Mouse (Mus musculus): ENCODE data around the gene 2310039H08Rik. TPM values are rescaled to one million over a fixed set of nuclear protein-coding genes. Genes with fewer than 3 reads are reported as not detected.

2310039H08Rik gene
- polyA plus RNA-seq, 1 experiment from 2014 or later = 80.1 TPM

- no peak for DNase-seq (ENCODE audit: low spot score)
- ATAC-seq = no peak
- TF ChIP-seq CTCF (IDR thresholded peaks at IDR 0.05) = no peak
- Histone ChIP-seq H3K27me3 (replicated peaks; ENCODE audit: insufficient read depth, low read length) (no peaks in the 10 kb centered on the region), H3K4me3 (ENCODE audit: low read depth, low read length) (no peak overlapping the region), H3K4me2 (replicated peaks; ENCODE audit: low read depth, low read length) (no peak overlapping the region), H3K27ac (ENCODE audit: low read length) (no peak overlapping the region), H3K4me1 (ENCODE audit: insufficient read depth, low read depth, low read length) (no peaks in the 10 kb centered on the region), H3K9ac (replicated peaks; ENCODE audit: low read depth) (no peak overlapping the region), H3K9me3 (ENCODE audit: low read length) (no peaks in the 10 kb centered on the region), H3K36me3 (ENCODE audit: insufficient read depth, low read length) (peaks cover 20% of the 10 kb centered on the region; the same call in 1 of the 2 replicates)
- 73% methylated on average over 13 of the region's 13 CpGs for WGBS
Observed at GRCm38 (mm10) chr17:46816306-46816705, 43.9 kb downstream of the 2310039H08Rik start.

GRCm38 (mm10) chr17:46817734-46818158, 45.3 kb downstream of the 2310039H08Rik start:
- peaks cover 14% of the 10 kb centered on the region; the same call in 1 of the 2 replicates for H3K36me3 ChIP-seq (ENCODE audit: insufficient read depth, low read length)
- DNase-seq (ENCODE audit: low spot score) (no peak), ATAC-seq (no peak)
- H3K4me3 ChIP-seq (ENCODE audit: low read depth, low read length) = no peak overlapping the region
- no peaks in the 10 kb centered on the region for H3K27me3 ChIP-seq (replicated peaks; ENCODE audit: insufficient read depth, low read length)
- TF ChIP-seq CTCF (IDR thresholded peaks at IDR 0.05) (no peak), EP300 (IDR thresholded peaks at IDR 0.05) (no peak)
- H3K4me2 ChIP-seq (replicated peaks; ENCODE audit: low read depth, low read length) = no peak overlapping the region
- no peak overlapping the region for H3K9ac ChIP-seq (replicated peaks; ENCODE audit: low read depth)
- 88% methylated on average over 12 of the region's 12 CpGs for whole genome bisulfite sequencing
- H3K4me1 ChIP-seq (ENCODE audit: insufficient read depth, low read depth, low read length) = no peaks in the 10 kb centered on the region
- H3K27ac ChIP-seq (ENCODE audit: low read length) = no peak overlapping the region
- H3K9me3 ChIP-seq (ENCODE audit: low read length) = no peaks in the 10 kb centered on the region

GRCm38 (mm10) chr17:46820628-46821027, 48.2 kb downstream of the 2310039H08Rik start:
- DNase-seq (ENCODE audit: low spot score) = no peak
- H3K36me3 ChIP-seq (ENCODE audit: insufficient read depth, low read length) = peaks cover 22% of the 10 kb centered on the region
- no peak overlapping the region for H3K4me3 ChIP-seq (ENCODE audit: low read depth, low read length)
- H3K9me3 ChIP-seq (ENCODE audit: low read length) = no peaks in the 10 kb centered on the region
- 83% methylated on average over 7 of the region's 7 CpGs for WGBS
- no peak overlapping the region for H3K9ac ChIP-seq (replicated peaks; ENCODE audit: low read depth)
- no peaks in the 10 kb centered on the region for H3K4me1 ChIP-seq (ENCODE audit: insufficient read depth, low read depth, low read length)
- TF ChIP-seq EP300 (IDR thresholded peaks at IDR 0.05) (no peak), CTCF (IDR thresholded peaks at IDR 0.05) (no peak)
- ATAC-seq = no peak
- no peak overlapping the region for H3K4me2 ChIP-seq (replicated peaks; ENCODE audit: low read depth, low read length)
- no peak overlapping the region for H3K27ac ChIP-seq (ENCODE audit: low read length)
- no peaks in the 10 kb centered on the region for H3K27me3 ChIP-seq (replicated peaks; ENCODE audit: insufficient read depth, low read length)

Other genes with a start within 250 kb of the 2310039H08Rik start
- 3.5 and 3.8 TPM in 2 replicates for gene Cul9, start 226.2 kb upstream of the 2310039H08Rik start, polyA plus RNA-seq (2015; fragmentation: Nextera tagmentation; extraction: Ambion mirVana)
- 5.1 and 5.6 TPM in 2 replicates for gene Srf, start 216.5 kb upstream of the 2310039H08Rik start, polyA plus RNA-seq (2015; fragmentation: Nextera tagmentation; extraction: Ambion mirVana)
- gene Ptk7, start 143.1 kb upstream of the 2310039H08Rik start, polyA plus RNA-seq (2015; fragmentation: Nextera tagmentation; extraction: Ambion mirVana) = 73.2 and 75.8 TPM in 2 replicates
- 36.5 and 38.4 TPM in 2 replicates for gene Klc4, start 126.6 kb upstream of the 2310039H08Rik start, polyA plus RNA-seq (2015; fragmentation: Nextera tagmentation; extraction: Ambion mirVana)
- 69.2 and 88.6 TPM in 2 replicates for gene Mrpl2, start 126.4 kb upstream of the 2310039H08Rik start, polyA plus RNA-seq (2015; fragmentation: Nextera tagmentation; extraction: Ambion mirVana)
- 21.8 and 22.1 TPM in 2 replicates for gene Cul7, start 122.3 kb upstream of the 2310039H08Rik start, polyA plus RNA-seq (2015; fragmentation: Nextera tagmentation; extraction: Ambion mirVana)
- 35.2 and 38.5 TPM in 2 replicates for gene Rrp36, start 98.3 kb upstream of the 2310039H08Rik start, polyA plus RNA-seq (2015; fragmentation: Nextera tagmentation; extraction: Ambion mirVana)
- gene Mea1, start 93.8 kb upstream of the 2310039H08Rik start, polyA plus RNA-seq (2015; fragmentation: Nextera tagmentation; extraction: Ambion mirVana) = 113 and 114 TPM in 2 replicates
- gene Klhdc3, start 91.7 kb upstream of the 2310039H08Rik start, polyA plus RNA-seq (2015; fragmentation: Nextera tagmentation; extraction: Ambion mirVana) = 96.7 and 111 TPM in 2 replicates
- gene Ppp2r5d, start 67.5 kb upstream of the 2310039H08Rik start, polyA plus RNA-seq (2015; fragmentation: Nextera tagmentation; extraction: Ambion mirVana) = 31.7 and 31.8 TPM in 2 replicates
- gene Pex6, start 61.2 kb upstream of the 2310039H08Rik start, polyA plus RNA-seq (2015; fragmentation: Nextera tagmentation; extraction: Ambion mirVana) = 18.5 and 23.4 TPM in 2 replicates
- gene Gnmt, start 43.5 kb upstream of the 2310039H08Rik start, polyA plus RNA-seq (2015; fragmentation: Nextera tagmentation; extraction: Ambion mirVana) = 13.0 and 14.9 TPM in 2 replicates
- gene Cnpy3, start 20.4 kb upstream of the 2310039H08Rik start, polyA plus RNA-seq (2015; fragmentation: Nextera tagmentation; extraction: Ambion mirVana) = 44.1 and 47.0 TPM in 2 replicates
- 0.14 TPM in 1 of 2 replicates, not detected in the other for gene Ptcra, start 8.9 kb upstream of the 2310039H08Rik start, polyA plus RNA-seq (2015; fragmentation: Nextera tagmentation; extraction: Ambion mirVana)
- 83.2 and 83.7 TPM in 2 replicates for gene Rpl7l1, start 10.0 kb downstream of the 2310039H08Rik start, polyA plus RNA-seq (2015; fragmentation: Nextera tagmentation; extraction: Ambion mirVana)
- 3.0 and 3.4 TPM in 2 replicates for gene Bicral, start 85.8 kb downstream of the 2310039H08Rik start, polyA plus RNA-seq (2015; fragmentation: Nextera tagmentation; extraction: Ambion mirVana)
- 47.7 and 51.0 TPM in 2 replicates for gene Tbcc, start 118.0 kb downstream of the 2310039H08Rik start, polyA plus RNA-seq (2015; fragmentation: Nextera tagmentation; extraction: Ambion mirVana)
- not detected in 2 replicates for gene Prph2, start 137.8 kb downstream of the 2310039H08Rik start, polyA plus RNA-seq (2015; fragmentation: Nextera tagmentation; extraction: Ambion mirVana)
- 10.7 and 11.8 TPM in 2 replicates for gene Ubr2, start 237.9 kb downstream of the 2310039H08Rik start, polyA plus RNA-seq (2015; fragmentation: Nextera tagmentation; extraction: Ambion mirVana)